Mouse (Mus musculus) lung, embryonic 16.5 days (tissue): Measurements from ENCODE around the gene Ttc16. TPM values are rescaled to one million over a fixed set of nuclear protein-coding genes. Genes with fewer than 3 reads are reported as not detected.

Experiments
- ATAC-seq: fragments of 200-750 bp; cut with Nextera tagmentation; 2 replicates; pipeline ENCODE4 v1.8.0; 2017; ENCODE audit warnings: low read depth, mild to moderate bottlenecking, moderate library complexity
- H3K27ac ChIP-seq: fragments of 300-500 bp; sonication (generic); 2 replicates; pipeline ENCODE4 v1.5.1; 2014; ENCODE audit warnings: mild to moderate bottlenecking, control low read depth, low read length
- H3K27me3 ChIP-seq: fragments of 300-500 bp; sonication (generic); 2 replicates; pipeline ENCODE4 v1.6.1; 2014; ENCODE audit warnings: low read depth, low read length, mixed read lengths; ENCODE audit not compliant: control insufficient read depth, insufficient read depth
- H3K36me3 ChIP-seq: fragments of 300-500 bp; sonication (generic); 2 replicates; pipeline ENCODE4 v1.6.1; 2014; ENCODE audit warnings: low read length; ENCODE audit not compliant: control insufficient read depth, insufficient read depth
- H3K4me1 ChIP-seq: fragments of 300-500 bp; sonication (generic); replicated peaks from 2 replicates; pipeline ENCODE4 v1.6.1; 2014; ENCODE audit warnings: low read length, mixed read lengths; ENCODE audit not compliant: control insufficient read depth, insufficient read depth
- H3K4me2 ChIP-seq: fragments of 300-500 bp; sonication (generic); 2 replicates; pipeline ENCODE4 v1.6.1; 2014; ENCODE audit warnings: low read depth, low read length, control low read depth
- H3K4me3 ChIP-seq: fragments of 300-500 bp; sonication (generic); 2 replicates; pipeline ENCODE4 v1.5.1; 2014; ENCODE audit warnings: mild to moderate bottlenecking, low read length, control low read depth
- H3K9ac ChIP-seq: fragments of 300-500 bp; sonication (generic); 2 replicates; pipeline ENCODE4 v1.6.1; 2014; ENCODE audit warnings: low read length, control low read depth
- H3K9me3 ChIP-seq: fragments of 300-500 bp; sonication (generic); 2 replicates; pipeline ENCODE4 v1.6.1; 2016; ENCODE audit warnings: low read length; ENCODE audit not compliant: control insufficient read depth
- WGBS: fragments of 180-500 bp; shearing (Covaris S2); extraction: QIAGEN DNeasy Blood & Tissue Kit; methylation state at CpG from one replicate; pipeline ENCODE4 v1.1.7; 2014; 5-methylcytosine and 5-hydroxymethylcytosine counted together
- polyA plus RNA-seq: library from polyadenylated mRNA; unstranded; fragments of >200 nt; fragmentation: Nextera tagmentation; extraction: Ambion mirVana; gene quantifications from 2 replicates; pipeline ENCODE4 v1.2.1, GENCODE M21; 2015

Ttc16 gene
- polyA plus RNA-seq, 1 experiment from 2014 or later = 1.2 TPM

- Histone ChIP-seq H3K27me3 (no peaks in the 10 kb centered on the region), H3K4me1 (peaks cover 16% of the 10 kb centered on the region), H3K4me2 (no peak overlapping the region), H3K36me3 (no peaks in the 10 kb centered on the region; the same call in 1 of the 2 replicates), H3K27ac (no peak overlapping the region), H3K4me3 (no peak overlapping the region), H3K9me3 (no peaks in the 10 kb centered on the region), H3K9ac (no peak overlapping the region)
- no peak for ATAC-seq
- 58% methylated on average over 6 of the region's 6 CpGs for WGBS
Observed at GRCm38 (mm10) chr2:32787176-32787575, 11.7 kb upstream of the Ttc16 start.

GRCm38 (mm10) chr2:32784048-32784681 is 8.7 kb upstream of the Ttc16 start, which contains the start of gene Cfap157:
Cfap157 (minus strand) TSS chr2:32784428.
- 41% methylated on average over 4 of the region's 4 CpGs for WGBS

GRCm38 (mm10) chr2:32781710-32782109 is 6.3 kb upstream of the Ttc16 start:
- Histone ChIP-seq H3K27me3 (no peaks in the 10 kb centered on the region), H3K9ac (no peak overlapping the region), H3K4me2 (no peak overlapping the region), H3K4me3 (no peak overlapping the region), H3K4me1 (no peaks in the 10 kb centered on the region), H3K9me3 (no peaks in the 10 kb centered on the region), H3K27ac (no peak overlapping the region), H3K36me3 (no peaks in the 10 kb centered on the region)
- ATAC-seq = no peak
- WGBS = 68% methylated on average over 6 of the region's 6 CpGs

More at GRCm38 (mm10) chr2:32784048-32784681, 8.7 kb upstream of the Ttc16 start, which contains the start of gene Cfap157:
- no peak within 1 kb of the TSS for H3K4me3 ChIP-seq
- no peak within 1 kb of the TSS for H3K27ac ChIP-seq
- peaks cover 3% of the 10 kb centered on the region; the same call in 1 of the 2 replicates for H3K4me1 ChIP-seq
- no peaks in the 10 kb centered on the region for H3K9me3 ChIP-seq
- H3K27me3 ChIP-seq = no peaks in the 10 kb centered on the region
- H3K9ac ChIP-seq = no peak within 1 kb of the TSS
- H3K4me2 ChIP-seq = no peak within 1 kb of the TSS
- no peak for ATAC-seq
- no peaks in the 10 kb centered on the region; the same call in 1 of the 2 replicates for H3K36me3 ChIP-seq

GRCm38 (mm10) chr2:32779714-32780113 is 4.3 kb upstream of the Ttc16 start:
- Histone ChIP-seq H3K9me3 (no peaks in the 10 kb centered on the region), H3K36me3 (no peaks in the 10 kb centered on the region), H3K27me3 (no peaks in the 10 kb centered on the region), H3K27ac (no peak overlapping the region), H3K9ac (no peak overlapping the region), H3K4me2 (no peak overlapping the region), H3K4me3 (no peak overlapping the region), H3K4me1 (peaks cover 11% of the 10 kb centered on the region)
- ATAC-seq = no peak
- WGBS = 86% methylated on average over 6 of the region's 6 CpGs

GRCm38 (mm10) chr2:32779131-32779530 is 3.7 kb upstream of the Ttc16 start:
- 12% methylated on average over 8 of the region's 8 CpGs for WGBS

GRCm38 (mm10) chr2:32778081-32778480 is 2.6 kb upstream of the Ttc16 start:
- no peaks in the 10 kb centered on the region for H3K9me3 ChIP-seq
- H3K4me1 ChIP-seq = peaks cover 11% of the 10 kb centered on the region
- no peak overlapping the region for H3K27ac ChIP-seq
- no peak overlapping the region for H3K9ac ChIP-seq
- no peaks in the 10 kb centered on the region for H3K36me3 ChIP-seq
- no peaks in the 10 kb centered on the region for H3K27me3 ChIP-seq
- WGBS = 89% methylated on average over 6 of the region's 6 CpGs
- no peak overlapping the region for H3K4me3 ChIP-seq
- no peak for ATAC-seq
- H3K4me2 ChIP-seq = no peak overlapping the region

More at GRCm38 (mm10) chr2:32779131-32779530, 3.7 kb upstream of the Ttc16 start:
- no peak overlapping the region for H3K4me3 ChIP-seq
- H3K9ac ChIP-seq = no peak overlapping the region
- H3K4me1 ChIP-seq = peaks cover 11% of the 10 kb centered on the region
- H3K4me2 ChIP-seq = no peak overlapping the region
- no peaks in the 10 kb centered on the region for H3K27me3 ChIP-seq
- no peaks in the 10 kb centered on the region for H3K36me3 ChIP-seq
- no peaks in the 10 kb centered on the region for H3K9me3 ChIP-seq
- ATAC-seq = no peak
- H3K27ac ChIP-seq = no peak overlapping the region

DNA sequence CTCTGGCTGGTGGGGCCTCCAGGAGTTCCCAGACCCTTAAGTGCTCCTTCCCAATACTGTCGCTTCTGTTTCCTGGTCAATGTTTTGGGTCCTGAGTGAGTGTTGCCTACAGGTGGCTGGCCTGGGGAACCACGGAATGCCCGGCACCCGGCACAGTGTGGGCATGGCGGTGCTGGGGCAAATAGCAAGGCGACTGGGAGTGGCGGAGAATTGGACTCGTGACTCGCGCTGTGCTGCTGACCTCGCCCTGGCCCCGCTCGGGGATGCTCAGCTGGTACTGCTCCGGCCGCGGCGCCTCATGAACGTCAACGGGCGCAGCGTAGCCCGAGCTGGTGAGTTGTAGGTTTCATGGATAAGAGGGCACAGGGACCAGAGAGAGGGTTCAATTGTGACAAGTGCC is 759 bp upstream of the Ttc16 start:
- no peak for ATAC-seq
- Histone ChIP-seq H3K4me3 (peak overlapping the region; percentile 70), H3K9ac (peak overlapping the region; percentile 72), H3K4me2 (peak overlapping the region; percentile 95), H3K27ac (no peak overlapping the region), H3K27me3 (no peaks in the 10 kb centered on the region), H3K9me3 (no peaks in the 10 kb centered on the region), H3K4me1 (peaks cover 16% of the 10 kb centered on the region), H3K36me3 (no peaks in the 10 kb centered on the region)
- WGBS = 17% methylated on average over 22 of the region's 22 CpGs

DNA sequence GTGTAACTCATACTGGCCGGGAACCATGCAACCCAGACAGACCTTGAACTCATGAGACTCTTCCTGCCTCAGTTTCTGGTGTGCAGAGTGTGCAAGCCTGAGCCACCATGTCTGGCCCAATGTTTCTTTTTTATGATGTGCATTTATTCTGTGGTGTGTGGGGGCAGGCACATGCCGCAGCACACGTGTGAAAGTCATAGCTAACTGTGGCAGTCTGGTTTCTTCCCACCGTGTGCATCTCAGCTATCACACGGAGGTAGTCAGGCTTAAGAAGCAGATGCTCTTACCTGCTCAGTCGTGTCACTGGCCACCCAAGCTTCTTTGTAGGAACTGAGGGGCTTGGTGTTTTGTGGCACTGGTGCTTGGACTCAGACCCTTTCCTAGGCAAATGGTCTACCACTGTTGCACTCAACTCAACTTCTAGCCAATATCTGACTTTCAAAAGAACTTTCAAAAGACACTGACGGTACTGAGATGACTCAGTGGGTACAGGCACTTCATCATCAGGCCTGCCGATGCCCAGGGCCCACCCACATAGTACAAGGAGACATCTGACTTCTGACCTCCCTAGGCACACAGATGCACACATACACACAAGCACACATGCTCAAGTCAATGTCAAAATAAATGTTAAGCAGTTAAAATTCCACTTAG is 2.7 kb downstream of the Ttc16 start:
- Histone ChIP-seq H3K4me2 (no peak overlapping the region), H3K9me3 (no peaks in the 10 kb centered on the region), H3K36me3 (no peaks in the 10 kb centered on the region), H3K27ac (no peak overlapping the region), H3K27me3 (no peaks in the 10 kb centered on the region), H3K4me3 (no peak overlapping the region), H3K9ac (no peak overlapping the region), H3K4me1 (peaks cover 16% of the 10 kb centered on the region)
- 66% methylated on average over 8 of the region's 8 CpGs for WGBS
- ATAC-seq = no peak

DNA sequence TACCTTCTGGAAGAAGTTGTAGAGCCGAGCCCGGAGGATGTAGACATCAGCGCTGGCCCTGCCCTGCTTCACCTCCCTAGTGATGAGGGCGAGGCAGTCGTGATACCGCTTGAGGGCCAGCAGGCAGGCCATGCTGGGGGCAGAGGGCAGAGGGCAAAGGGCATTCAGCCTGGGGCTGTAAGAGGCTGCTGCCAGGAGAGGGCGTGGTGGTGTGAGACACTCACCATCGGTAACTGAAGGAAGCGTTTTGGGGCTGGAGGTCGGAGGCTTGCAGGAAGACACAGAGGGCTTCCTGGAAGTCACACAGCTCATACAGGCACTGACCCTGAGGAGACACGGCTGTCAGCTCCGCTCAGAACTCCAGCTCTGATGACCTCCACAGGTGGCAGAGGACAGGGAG is 3.5 kb downstream of the Ttc16 start:
- H3K4me2 ChIP-seq = no peak overlapping the region
- H3K4me1 ChIP-seq = peaks cover 16% of the 10 kb centered on the region
- H3K27ac ChIP-seq = no peak overlapping the region
- no peak overlapping the region for H3K9ac ChIP-seq
- ATAC-seq = no peak
- no peaks in the 10 kb centered on the region for H3K9me3 ChIP-seq
- H3K4me3 ChIP-seq = no peak overlapping the region
- H3K27me3 ChIP-seq = no peaks in the 10 kb centered on the region
- WGBS = 26% methylated on average over 12 of the region's 12 CpGs
- H3K36me3 ChIP-seq = no peaks in the 10 kb centered on the region
